Mouse (Mus musculus) embryonic facial prominence, embryonic 11.5 days (tissue): ENCODE results near the gene Sh3bp2. TPM values are rescaled to one million over a fixed set of nuclear protein-coding genes. Genes with fewer than 3 reads are reported as not detected.

Source experiments
- ATAC-seq: fragments of 200-750 bp; cut with Nextera tagmentation; replicated peaks from 2 replicates; pipeline ENCODE4 v1.8.0; 2017; ENCODE audit warnings: low read depth; ENCODE audit not compliant: insufficient number of reproducible peaks, low FRiP score, low TSS enrichment
- DNase-seq: peaks from one replicate; pipeline ENCODE4 v3.0.0-alpha.2; 2015; ENCODE audit warnings: low spot score
- H3K27ac ChIP-seq: fragments of 300-500 bp; sonication (generic); replicated peaks from 2 replicates; pipeline ENCODE4 v1.5.1; 2014; ENCODE audit warnings: mild to moderate bottlenecking, low read depth, low read length, control low read depth
- H3K27me3 ChIP-seq: fragments of 300-500 bp; sonication (generic); 2 replicates; pipeline ENCODE4 v1.6.1; 2014; ENCODE audit warnings: mild to moderate bottlenecking, low read length, moderate library complexity, mixed read lengths; ENCODE audit not compliant: control insufficient read depth, insufficient read depth
- H3K36me3 ChIP-seq: fragments of 300-500 bp; sonication (generic); replicated peaks from 2 replicates; pipeline ENCODE4 v1.6.1; 2014; ENCODE audit warnings: low read depth, mild to moderate bottlenecking, low read length, moderate library complexity, mixed read lengths; ENCODE audit not compliant: control insufficient read depth, insufficient read depth
- H3K4me1 ChIP-seq: fragments of 300-500 bp; sonication (generic); 2 replicates; pipeline ENCODE4 v1.6.1; 2014; ENCODE audit warnings: low read length, mixed read lengths; ENCODE audit not compliant: control insufficient read depth, insufficient read depth
- H3K4me2 ChIP-seq: fragments of 300-500 bp; sonication (generic); 2 replicates; pipeline ENCODE4 v1.6.1; 2014; ENCODE audit warnings: low read depth, mild to moderate bottlenecking, control low read depth, low read length, moderate library complexity
- H3K4me3 ChIP-seq: fragments of 300-500 bp; sonication (generic); 2 replicates; pipeline ENCODE4 v1.5.1; 2014; ENCODE audit warnings: low read depth, low read length, control low read depth
- H3K9ac ChIP-seq: fragments of 300-500 bp; sonication (generic); replicated peaks from 2 replicates; pipeline ENCODE4 v1.6.1; 2014; ENCODE audit warnings: mild to moderate bottlenecking, control low read depth, low read length
- H3K9me3 ChIP-seq: fragments of 300-500 bp; sonication (generic); replicated peaks from 2 replicates; pipeline ENCODE4 v1.6.1; 2016; ENCODE audit warnings: mild to moderate bottlenecking, low read length, inconsistent platforms, mixed read lengths; ENCODE audit not compliant: control insufficient read depth
- WGBS: fragments of 180-500 bp; shearing (Covaris S2); extraction: QIAGEN DNeasy Blood & Tissue Kit; methylation state at CpG from one replicate; pipeline ENCODE4 v1.1.7; 2014; 5-methylcytosine and 5-hydroxymethylcytosine counted together
- polyA plus RNA-seq: library from polyadenylated mRNA; unstranded; fragments of >200 nt; fragmentation: Nextera tagmentation; extraction: Ambion mirVana; gene quantifications from 2 replicates; pipeline ENCODE4 v1.2.1, GENCODE M21; 2014

Sh3bp2 gene
- polyA plus RNA-seq, 1 experiment from 2014 or later, result 7.4 TPM

DNA sequence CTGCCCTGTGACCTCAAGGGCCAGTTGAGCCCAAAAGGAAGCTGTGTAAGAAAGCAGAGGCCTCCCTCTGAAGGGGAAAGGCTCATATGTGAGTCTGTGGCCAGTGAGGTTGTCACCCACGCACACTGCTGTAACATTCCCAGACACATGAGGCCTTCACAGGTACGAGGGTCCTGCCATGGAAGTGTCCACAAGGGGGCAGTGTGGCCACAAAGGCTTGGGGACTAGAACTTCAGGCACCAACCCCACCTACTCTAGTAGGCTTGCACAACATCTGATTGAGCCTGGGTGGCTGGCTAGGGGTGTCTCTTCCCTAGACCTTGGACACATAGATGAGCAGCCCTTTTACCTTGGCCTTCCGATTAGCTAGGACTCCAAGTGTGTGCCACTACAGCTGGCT, 7.7 kb upstream of the Sh3bp2 start:
- DNase-seq (peak; percentile 79), ATAC-seq (no peak)
- no peaks in the 10 kb centered on the region for H3K9me3 ChIP-seq
- H3K9ac ChIP-seq, result no peak overlapping the region
- no peak overlapping the region for H3K4me2 ChIP-seq
- no peaks in the 10 kb centered on the region for H3K36me3 ChIP-seq
- 18% methylated on average over 3 of the region's 3 CpGs for WGBS
- H3K4me3 ChIP-seq, result no peak overlapping the region
- no peaks in the 10 kb centered on the region for H3K4me1 ChIP-seq
- H3K27ac ChIP-seq, result no peak overlapping the region
- no peaks in the 10 kb centered on the region for H3K27me3 ChIP-seq

DNA sequence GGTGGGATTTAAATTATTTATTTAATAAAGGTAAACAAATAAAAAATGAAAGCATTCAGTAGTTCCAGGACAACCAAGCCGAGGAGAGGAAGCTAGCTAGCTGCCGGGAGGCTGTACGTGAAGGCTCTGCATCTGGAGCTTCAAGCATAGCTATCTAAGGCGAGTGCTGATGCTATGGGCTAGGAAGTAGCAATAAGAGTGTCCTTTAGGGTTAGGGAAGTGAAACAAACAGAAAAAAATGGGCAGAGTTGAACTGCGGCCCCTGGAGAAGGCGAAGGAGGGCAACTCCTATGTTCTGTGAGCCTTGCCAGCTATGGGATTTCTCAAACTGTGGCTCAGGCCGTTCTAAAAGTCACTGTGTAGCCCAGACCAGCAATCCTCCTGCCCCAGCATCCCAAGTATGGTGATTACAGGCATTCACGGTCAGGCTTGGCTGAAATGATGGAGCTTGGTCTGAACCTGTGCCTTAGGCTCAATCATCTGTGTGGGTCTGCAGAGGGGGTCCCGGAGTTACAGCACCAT, 6.2 kb upstream of the Sh3bp2 start:
- no peaks in the 10 kb centered on the region for H3K9me3 ChIP-seq
- H3K4me1 ChIP-seq, result no peaks in the 10 kb centered on the region
- H3K9ac ChIP-seq, result no peak overlapping the region
- H3K36me3 ChIP-seq, result no peaks in the 10 kb centered on the region
- no peak overlapping the region for H3K27ac ChIP-seq
- WGBS, result 83% methylated on average over 9 of the region's 9 CpGs
- H3K4me3 ChIP-seq, result no peak overlapping the region
- no peaks in the 10 kb centered on the region for H3K27me3 ChIP-seq
- no peak overlapping the region for H3K4me2 ChIP-seq
- ATAC-seq (no peak), DNase-seq (no peak)

DNA sequence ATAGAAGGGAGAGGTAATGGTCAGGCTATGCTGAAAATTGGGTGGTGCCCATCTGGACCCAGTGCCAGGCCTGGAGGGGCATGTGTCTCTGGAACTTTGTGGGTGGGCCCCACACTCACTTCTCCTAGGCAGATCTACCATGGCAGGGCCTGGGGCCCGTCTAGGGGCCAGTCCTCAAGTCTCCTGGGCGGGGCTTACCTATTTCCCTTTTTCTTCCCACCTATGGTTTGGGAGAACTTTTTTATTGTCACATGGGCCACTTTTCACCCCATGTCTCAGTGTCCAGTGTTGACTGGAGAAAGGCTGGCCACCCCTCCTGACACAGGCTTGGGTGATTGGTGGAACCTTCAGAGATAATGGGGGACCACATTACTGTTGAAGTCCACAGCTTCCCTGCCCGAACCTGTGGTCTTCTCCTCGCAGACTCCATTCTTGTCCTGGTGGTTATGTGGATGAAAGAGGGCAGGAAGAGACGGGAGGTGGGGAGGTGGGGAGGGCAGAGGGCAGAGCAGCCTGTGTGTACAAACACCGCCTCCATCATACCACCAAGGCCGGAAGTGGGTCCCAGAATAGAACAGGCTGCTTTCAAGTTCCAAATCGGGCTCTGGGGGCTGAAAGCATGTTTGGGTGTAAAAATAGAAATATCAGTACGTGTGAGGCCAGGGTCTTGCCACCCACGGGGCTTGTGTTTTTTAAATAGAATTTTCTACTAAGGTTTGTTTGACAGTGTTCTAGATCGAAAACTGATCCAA, 5.0 kb upstream of the Sh3bp2 start:
- ATAC-seq, result no peak
- H3K9ac ChIP-seq, result no peak overlapping the region
- H3K27ac ChIP-seq, result no peak overlapping the region
- H3K4me1 ChIP-seq, result no peaks in the 10 kb centered on the region
- no peaks in the 10 kb centered on the region for H3K36me3 ChIP-seq
- no peaks in the 10 kb centered on the region for H3K27me3 ChIP-seq
- H3K9me3 ChIP-seq, result no peaks in the 10 kb centered on the region
- no peak overlapping the region for H3K4me2 ChIP-seq
- H3K4me3 ChIP-seq, result no peak overlapping the region
- 67% methylated on average over 11 of the region's 11 CpGs for WGBS
- no peak for DNase-seq

DNA sequence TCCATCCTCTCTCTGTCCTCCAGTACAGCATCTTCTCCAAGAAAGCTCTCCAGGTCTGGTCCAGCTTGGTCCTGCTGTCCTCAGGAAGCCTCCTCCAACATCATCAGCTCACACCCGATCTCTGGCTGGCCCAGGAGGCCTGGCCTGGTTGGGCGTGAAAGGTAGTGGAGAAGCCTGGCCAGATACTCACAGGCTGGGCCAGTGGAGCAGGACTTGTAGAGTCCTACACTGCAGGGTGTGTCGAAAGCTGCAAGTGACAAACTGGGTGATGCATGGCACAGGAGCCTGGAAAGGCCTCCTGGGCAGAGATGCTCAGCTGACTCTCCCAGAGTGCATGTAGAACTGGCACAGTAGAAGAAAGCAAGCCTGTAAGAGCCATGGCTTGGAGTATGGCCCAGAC, 4.3 kb upstream of the Sh3bp2 start:
- Histone ChIP-seq H3K36me3 (no peaks in the 10 kb centered on the region), H3K9ac (no peak overlapping the region), H3K4me3 (no peak overlapping the region), H3K27me3 (peaks cover under 1% of the 10 kb centered on the region; the same call in 1 of the 2 replicates), H3K27ac (no peak overlapping the region), H3K9me3 (no peaks in the 10 kb centered on the region), H3K4me1 (no peaks in the 10 kb centered on the region), H3K4me2 (no peak overlapping the region)
- 88% methylated on average over 3 of the region's 3 CpGs for whole genome bisulfite sequencing
- no peak for DNase-seq
- ATAC-seq, result no peak

DNA sequence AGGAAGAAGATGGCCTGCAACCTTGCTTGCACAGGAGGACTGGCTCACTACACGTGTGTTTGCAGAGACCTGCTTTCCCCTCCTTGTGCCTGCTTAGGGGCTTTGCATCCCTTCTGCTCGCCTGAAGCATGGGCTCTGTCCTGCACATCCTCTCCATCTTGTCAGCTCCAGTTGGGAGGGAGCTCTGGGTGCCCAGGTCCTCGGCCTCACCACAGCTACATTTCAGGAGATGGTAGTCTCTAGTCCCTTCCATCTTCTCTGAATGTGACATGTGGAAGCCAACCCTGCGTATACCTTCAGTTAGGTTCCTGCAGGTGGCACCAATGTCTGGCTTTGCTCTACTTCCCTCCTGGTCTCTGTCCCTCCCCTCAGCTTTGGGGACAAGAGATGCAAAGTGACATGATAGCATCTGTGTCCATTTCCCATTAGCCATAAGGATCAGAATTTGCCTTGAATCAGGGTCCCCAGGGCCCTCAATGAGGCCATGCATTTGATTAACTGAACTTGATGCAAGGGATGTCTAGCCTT, 1.6 kb upstream of the Sh3bp2 start:
- DNase-seq, result no peak

DNA sequence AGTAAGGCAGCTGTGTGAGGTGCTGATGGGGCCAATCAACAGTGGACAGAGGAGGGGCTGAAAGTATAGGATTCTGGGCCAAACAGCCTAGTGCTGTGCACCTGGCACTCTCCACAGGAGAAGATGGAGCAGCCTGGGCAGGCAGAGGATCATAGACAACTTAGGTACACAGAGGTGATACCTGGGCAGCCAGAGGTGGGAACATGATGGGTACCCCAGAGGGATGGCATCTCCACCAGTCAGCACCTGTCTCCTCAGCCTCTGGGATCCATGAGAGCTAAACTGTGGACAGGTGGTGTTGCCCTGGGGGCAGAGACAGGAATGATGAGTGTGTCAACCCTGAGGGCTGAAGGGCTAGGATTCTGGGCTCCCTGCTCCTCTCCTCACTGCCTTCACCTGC, 1.1 kb upstream of the Sh3bp2 start:
- no peak for ATAC-seq
- no peak for DNase-seq
- Histone ChIP-seq H3K9me3 (no peaks in the 10 kb centered on the region), H3K27me3 (peaks cover 2% of the 10 kb centered on the region; the same call in 1 of the 2 replicates), H3K4me2 (no peak overlapping the region), H3K36me3 (no peaks in the 10 kb centered on the region), H3K4me3 (no peak overlapping the region), H3K9ac (no peak overlapping the region), H3K4me1 (no peaks in the 10 kb centered on the region), H3K27ac (no peak overlapping the region)

More for the DNA sequence above, 1.6 kb upstream of the Sh3bp2 start:
- Histone ChIP-seq H3K9me3 (no peaks in the 10 kb centered on the region), H3K27me3 (peaks cover 2% of the 10 kb centered on the region; the same call in 1 of the 2 replicates), H3K36me3 (no peaks in the 10 kb centered on the region), H3K9ac (no peak overlapping the region), H3K4me3 (no peak overlapping the region), H3K27ac (no peak overlapping the region), H3K4me2 (no peak overlapping the region), H3K4me1 (no peaks in the 10 kb centered on the region)
- WGBS, result 67% methylated on average over 4 of the region's 4 CpGs
- no peak for ATAC-seq

DNA sequence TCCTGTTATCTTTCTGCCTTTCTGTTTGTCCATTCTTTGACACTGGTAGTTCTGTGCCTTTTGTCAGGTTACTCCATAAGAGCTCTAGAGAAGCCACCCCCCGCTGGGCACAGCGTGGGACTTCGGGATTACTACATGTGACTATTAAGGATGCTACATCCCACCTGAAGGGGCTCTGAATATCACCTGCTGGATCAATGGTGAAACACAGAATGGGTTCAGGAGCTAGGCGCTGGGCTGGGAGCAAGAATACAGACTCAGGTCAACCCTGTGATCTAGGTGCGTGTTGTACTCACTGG, 788 bp downstream of the Sh3bp2 start:
- H3K4me3 ChIP-seq, result no peak overlapping the region
- H3K4me2 ChIP-seq, result no peak overlapping the region
- 37% methylated on average over 5 of the region's 5 CpGs for WGBS
- ATAC-seq (no peak), DNase-seq (no peak)
- H3K27me3 ChIP-seq, result peaks cover 2% of the 10 kb centered on the region; the same call in 1 of the 2 replicates
- H3K9ac ChIP-seq, result no peak overlapping the region
- no peaks in the 10 kb centered on the region for H3K4me1 ChIP-seq
- no peaks in the 10 kb centered on the region for H3K9me3 ChIP-seq
- H3K27ac ChIP-seq, result no peak overlapping the region
- H3K36me3 ChIP-seq, result no peaks in the 10 kb centered on the region

DNA sequence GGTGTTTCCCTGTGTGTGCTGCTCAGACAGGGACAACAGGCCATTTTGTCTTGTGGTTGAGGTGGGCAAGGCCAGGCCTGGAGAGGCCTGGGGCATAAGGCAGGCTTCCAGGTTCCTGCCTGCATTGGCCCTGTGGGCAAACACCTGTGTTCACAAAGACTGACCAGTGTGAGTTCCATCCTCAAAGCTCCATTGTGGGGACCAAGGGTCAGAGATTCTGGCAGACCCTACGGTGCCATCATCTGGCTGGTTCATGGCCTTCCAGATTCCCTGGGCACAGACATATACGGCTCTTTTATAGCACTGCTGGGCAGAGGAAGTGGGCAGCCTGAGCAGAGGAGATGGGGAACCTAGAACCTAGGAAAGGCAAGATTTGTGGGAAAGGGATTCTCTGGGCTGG, 1.7 kb downstream of the Sh3bp2 start:
- Histone ChIP-seq H3K27ac (no peak overlapping the region), H3K36me3 (no peaks in the 10 kb centered on the region), H3K4me3 (no peak overlapping the region), H3K9me3 (no peaks in the 10 kb centered on the region), H3K27me3 (peaks cover 2% of the 10 kb centered on the region; the same call in 1 of the 2 replicates), H3K9ac (no peak overlapping the region), H3K4me1 (no peaks in the 10 kb centered on the region), H3K4me2 (no peak overlapping the region)
- DNase-seq, result no peak
- ATAC-seq, result no peak
- 82% methylated on average over 2 of the region's 2 CpGs for WGBS
